Mouse (Mus musculus) adrenal gland, adult (tissue): ENCODE data around the gene Ebf1.

Experiments
- DNase-seq, 2 experiments: peaks; one replicate each; pipeline ENCODE4 v3.0.0; 2022 to 2023; ENCODE audit warnings: low spot score in 1 of 2; ENCODE audit not compliant: inconsistent age in 2 of 2

Ebf1 gene

GRCm38 (mm10) chr11:44701221-44701810 is 84.2 kb downstream of the Ebf1 start:
- no peak for DNase-seq

- no peak for DNase-seq
These were observed 84.7 kb downstream of the Ebf1 start for GRCm38 (mm10) chr11:44701864-44702263.

GRCm38 (mm10) chr11:44702716-44703486 is 85.8 kb downstream of the Ebf1 start:
- DNase-seq, result no peak

- DNase-seq, result no peak
These were observed 86.8 kb downstream of the Ebf1 start for GRCm38 (mm10) chr11:44703951-44704350.

- DNase-seq, result no peak
These were observed 88.7 kb downstream of the Ebf1 start for GRCm38 (mm10) chr11:44705811-44706210.

DNA sequence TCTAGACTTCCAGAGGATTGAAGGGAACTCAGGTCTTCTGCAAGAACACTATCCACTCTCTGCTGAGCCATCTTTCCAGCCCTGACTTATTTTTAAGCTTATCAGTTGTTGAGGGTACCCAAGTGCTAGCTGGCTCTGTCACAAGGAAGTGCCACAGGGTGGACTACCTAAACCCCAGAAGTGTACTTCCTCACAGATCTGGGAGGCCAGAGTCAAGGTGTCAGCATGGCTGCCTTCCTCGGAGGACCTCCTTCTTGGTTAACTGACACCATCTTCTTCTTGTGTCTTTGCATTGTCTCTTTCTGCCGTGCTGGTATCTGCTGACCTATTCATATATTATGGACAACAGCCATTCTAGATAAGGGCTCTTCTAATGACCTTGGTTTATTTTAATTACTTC is 89.3 kb downstream of the Ebf1 start:
- DNase-seq, result no peak

DNA sequence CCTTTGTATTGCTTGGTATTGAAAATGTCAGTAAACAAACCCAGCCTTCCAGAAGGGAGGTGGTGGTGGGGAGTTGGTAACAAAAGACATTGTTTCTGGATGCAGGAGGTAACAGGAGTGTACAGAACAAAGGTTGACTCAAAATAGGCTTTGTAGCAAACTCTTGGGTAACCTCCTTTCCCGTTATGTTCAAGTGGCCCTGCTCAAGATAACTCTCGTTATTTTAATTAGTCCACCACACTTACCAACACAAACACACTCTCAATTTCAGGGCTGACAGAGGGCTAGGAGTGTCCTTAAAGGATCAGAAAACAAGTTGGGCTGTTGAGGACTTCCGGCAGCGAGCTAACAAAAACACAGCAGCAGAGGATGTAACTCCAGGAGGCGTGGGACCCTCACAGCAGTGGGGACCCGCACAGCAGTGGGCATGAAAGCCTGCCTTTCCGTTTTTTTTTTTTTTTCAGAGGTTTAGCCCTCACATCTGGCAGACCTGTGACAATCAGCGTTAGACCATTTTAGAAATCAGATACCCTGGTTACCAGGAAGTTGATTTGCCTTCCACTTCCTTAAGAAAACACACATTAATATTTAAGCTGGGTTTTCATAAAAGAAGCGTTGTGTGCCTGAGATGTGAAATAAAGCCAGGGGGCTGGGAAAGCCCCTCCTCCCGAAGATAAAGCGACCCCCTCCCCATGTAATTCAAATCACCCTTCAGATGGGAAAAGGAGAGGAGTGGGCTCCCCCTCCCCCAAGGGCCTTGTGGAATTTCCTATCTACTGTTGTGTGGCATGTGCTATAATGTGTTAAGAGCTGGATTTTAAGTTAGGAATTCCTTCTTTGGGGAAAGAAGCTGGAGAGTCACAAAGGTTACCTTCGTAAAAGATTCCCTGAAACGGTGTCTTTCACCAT is 90.5 kb downstream of the Ebf1 start:
- no peak for DNase-seq

DNA sequence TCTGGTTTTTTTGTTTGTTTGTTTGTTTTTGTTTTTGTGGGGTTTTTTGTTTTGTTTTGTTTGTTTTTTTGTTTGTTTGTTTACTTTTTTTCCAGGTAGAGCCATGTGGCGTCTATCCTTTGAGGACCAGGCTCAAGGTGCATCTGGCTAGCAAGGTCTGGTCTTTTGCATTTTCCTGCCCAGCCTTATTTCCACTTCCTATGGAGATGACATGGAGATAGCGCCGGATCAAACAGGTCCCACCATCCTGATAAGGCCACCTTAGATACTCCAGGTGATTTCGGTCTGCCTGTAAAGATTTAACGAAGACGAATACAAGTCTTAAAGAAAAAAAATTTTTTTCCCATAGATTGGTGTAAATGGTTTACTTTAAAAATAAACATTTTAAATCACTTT is 91.2 kb downstream of the Ebf1 start:
- no peak for DNase-seq

DNA sequence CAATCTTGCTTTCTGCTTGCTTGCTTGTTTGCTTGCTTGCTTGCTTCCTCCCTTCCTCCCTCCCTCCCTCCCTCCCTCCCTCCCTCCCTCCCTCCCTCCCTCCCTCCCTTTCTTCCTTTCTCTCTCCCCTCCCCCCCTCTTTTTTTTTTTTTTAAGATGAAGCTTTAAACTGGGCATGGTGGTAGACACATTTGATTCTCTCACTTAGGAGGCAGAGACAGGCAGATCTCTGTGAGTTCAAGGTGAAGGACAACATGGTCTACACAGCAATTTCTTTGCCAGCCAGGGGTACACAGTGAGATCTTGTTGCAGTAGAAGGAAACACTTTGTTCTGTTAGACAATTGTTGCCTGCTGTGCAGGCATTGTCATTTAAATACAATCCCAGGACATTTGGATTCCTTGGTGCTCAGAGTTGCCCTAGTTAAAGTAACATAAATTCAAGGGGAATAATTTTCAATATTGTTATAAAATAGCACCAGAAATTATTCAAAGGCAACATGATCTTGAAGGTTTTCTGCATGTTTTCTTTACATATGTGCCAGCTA is 92.0 kb downstream of the Ebf1 start:
- no peak for DNase-seq

DNA sequence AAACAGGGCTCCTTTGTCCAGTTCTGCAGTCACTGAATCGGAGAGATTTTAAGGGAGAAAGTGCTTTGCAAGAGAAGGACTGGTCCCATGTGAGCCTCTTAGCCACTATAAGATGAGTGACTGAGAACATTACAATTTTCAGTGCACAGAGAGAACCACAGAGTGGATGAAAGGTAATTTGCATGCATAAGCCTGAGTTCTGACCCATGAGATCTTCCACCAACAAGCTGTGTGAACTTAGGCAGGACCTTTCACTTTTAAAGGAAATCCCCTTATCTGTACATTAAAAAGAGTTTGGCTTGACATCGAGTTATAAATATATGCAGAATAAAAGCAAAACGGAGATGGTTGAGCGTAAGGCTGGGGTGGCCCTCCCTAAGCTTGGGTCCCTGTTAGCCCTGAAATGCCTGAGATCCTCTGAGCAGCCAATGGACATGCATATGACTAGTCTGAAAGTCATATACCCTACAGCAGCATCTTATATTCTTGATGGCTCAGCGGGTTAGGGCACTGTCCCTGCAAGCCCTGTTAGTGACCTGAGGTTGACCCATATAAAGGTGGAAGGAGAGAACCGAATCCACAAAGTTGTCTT is 92.8 kb downstream of the Ebf1 start:
- DNase-seq, result no peak

GRCm38 (mm10) chr11:44710861-44711260 is 93.7 kb downstream of the Ebf1 start:
- no peak for DNase-seq

DNA sequence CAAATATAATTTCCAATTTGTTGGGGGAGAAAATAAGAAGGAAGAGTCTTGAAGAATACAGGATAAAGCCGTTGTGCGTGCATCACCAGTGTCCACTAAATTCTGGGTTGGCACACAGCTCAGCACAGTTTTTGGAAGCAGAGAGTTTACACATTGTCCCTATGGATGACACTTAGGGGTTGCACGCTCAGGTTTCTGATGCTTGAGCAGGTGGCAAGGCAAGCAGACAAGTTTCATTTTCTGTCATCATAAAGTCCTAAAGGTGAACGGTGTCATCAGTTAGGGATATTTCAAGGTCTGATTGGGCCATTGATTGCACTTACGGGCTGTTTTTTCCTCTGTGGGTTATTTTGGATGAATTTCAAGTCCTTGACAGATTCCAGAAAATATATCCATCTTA is 97.1 kb downstream of the Ebf1 start:
- no peak for DNase-seq

DNA sequence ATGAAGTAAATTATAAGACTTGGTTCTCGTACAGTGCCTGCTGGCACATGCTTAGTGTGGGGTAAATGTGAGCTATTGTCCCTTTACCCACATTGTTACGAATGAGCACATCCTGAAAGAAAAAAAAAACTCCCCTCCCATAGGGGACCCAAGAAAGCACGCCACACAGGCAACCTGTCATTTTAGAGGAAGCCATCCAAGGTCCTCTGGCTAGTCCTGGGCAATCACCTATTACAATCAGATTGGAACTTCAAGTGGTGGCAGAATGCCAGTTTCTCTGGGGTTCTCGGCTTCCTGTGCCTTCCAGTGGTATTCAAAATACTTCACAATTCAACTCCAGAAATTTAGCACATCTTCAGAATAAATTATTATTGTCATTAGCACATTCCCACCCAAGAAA is 98.7 kb downstream of the Ebf1 start:
- peak in 1 of 2 experiments; percentile 44 for DNase-seq

GRCm38 (mm10) chr11:44716928-44717327 is 99.8 kb downstream of the Ebf1 start:
- peak in 1 of 2 experiments; percentile 41 for DNase-seq

GRCm38 (mm10) chr11:44717636-44718035 is 100.5 kb downstream of the Ebf1 start:
- DNase-seq, result no peak

DNA sequence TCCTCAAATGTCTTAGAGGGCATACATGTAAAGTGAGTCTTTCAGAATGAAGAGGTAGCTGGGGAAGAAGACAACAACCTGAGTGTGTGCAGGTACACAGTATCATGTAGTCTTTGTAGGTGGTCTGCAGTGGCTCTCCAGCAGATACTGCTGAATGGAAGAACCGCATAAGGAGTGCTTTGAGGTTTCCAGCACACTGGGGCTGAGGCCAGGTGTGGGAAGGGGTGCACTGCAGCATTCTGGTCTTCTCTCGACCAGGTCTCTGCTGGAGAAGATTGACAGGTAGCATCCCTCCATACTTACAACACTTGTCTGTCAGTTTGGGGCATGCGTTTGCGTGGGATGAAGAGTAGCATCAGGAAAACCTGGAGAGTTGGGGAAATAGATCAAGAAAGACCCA is 104.9 kb downstream of the Ebf1 start:
- no peak for DNase-seq

GRCm38 (mm10) chr11:44723950-44724502 is 106.9 kb downstream of the Ebf1 start:
- DNase-seq, result no peak

GRCm38 (mm10) chr11:44725732-44726131 is 108.6 kb downstream of the Ebf1 start:
- no peak for DNase-seq

- DNase-seq, result no peak
These were observed 110.3 kb downstream of the Ebf1 start for GRCm38 (mm10) chr11:44727376-44727775.

GRCm38 (mm10) chr11:44727821-44728220 is 110.7 kb downstream of the Ebf1 start:
- DNase-seq, result no peak

DNA sequence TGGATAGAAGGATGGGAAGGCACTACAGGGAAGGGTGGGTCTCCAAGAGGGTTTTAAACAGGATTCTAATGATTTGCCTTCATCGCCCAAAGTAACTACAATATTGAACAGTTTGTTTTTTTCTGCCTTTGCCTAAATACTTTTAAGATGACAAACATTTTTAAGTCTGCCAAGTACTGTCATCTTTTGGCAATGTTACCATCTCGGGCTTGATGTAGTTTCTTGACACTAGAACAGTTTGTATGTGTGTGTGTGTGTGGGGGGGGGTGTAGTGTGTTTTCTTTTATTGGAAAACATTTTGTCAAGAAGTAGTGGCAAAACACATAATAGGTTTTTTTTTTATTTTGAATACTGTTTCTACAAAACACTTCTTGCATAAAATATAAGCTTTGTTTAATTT is 111.2 kb downstream of the Ebf1 start:
- no peak for DNase-seq
